Mouse (Mus musculus) CH12.LX (cell line): Measurements from ENCODE around the gene Mns1.
A peak's percentile ranks its signal among the peaks of the same experiment; 100 is the strongest.

Experiments
- CTCF ChIP-seq, 2 experiments: IDR thresholded peaks in 1 of 2; conservative IDR thresholded peaks in 1 of 2; 2 replicates each; pipeline ENCODE4 v1.5.1; 2011 to 2012; ENCODE audit warnings: low read depth in 2 of 2, low read length in 2 of 2, improper control_type of control experiment in 1 of 2, inconsistent platforms in 1 of 2, mild to moderate bottlenecking in 1 of 2, moderate library complexity in 1 of 2
- JUND ChIP-seq: conservative IDR thresholded peaks from 2 replicates; pipeline ENCODE4 v1.6.1; 2011; ENCODE audit warnings: low read depth, low read length, improper control_type of control experiment
- NELFE ChIP-seq: IDR thresholded peaks from 2 replicates; pipeline ENCODE4 v1.6.1; 2011; ENCODE audit warnings: low read depth, low read length, improper control_type of control experiment
- POLR2A ChIP-seq: IDR thresholded peaks from 2 replicates; pipeline ENCODE4 v1.6.1; 2011; ENCODE audit warnings: low read depth, mild to moderate bottlenecking, improper control_type of control experiment, low read length

DNA sequence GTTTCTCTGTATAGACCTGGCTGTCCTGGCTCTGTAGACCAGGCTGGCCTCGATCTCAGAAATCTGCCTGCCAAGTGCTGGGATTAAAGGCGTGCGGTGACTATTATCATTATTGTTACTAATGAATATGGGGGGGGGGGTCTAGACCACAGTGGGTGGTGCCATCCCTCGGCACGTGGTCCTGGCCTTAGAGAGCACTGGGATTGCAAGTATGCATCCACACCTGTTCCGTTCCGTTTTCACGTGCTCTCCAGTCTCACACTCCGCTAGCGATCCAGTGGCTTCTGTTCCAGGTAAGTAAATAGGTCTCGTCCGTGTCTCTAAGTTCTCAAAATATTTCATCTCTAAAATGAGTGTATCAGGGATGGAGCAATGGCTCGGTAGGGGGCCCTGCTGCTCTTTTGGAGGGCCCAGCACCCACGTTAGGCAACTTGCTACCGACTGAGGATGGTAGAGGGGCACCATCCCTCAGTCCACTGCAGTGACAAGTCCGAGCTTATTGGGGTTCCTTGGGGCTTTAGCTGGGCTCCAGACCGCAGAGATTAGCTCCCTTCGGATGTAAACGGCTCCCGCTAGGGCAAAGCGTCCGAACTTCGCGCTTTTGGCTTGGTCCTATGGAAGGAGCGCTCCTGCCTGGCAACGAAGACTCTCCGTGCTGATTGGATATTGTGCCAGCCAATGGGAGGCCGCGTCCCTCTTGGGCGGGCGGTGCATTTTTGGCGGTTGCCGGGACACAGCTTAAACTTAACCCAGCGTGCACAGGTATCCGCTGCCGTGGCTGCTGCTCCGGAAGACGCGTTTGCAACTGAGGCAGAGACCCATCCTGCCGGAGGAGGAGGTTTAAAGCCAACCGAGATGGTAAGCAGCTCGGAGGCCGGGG lies at the start of gene Mns1:
- peak; percentile 88 for TF ChIP-seq POLR2A
- peak in 1 of 2 experiments; percentile 56; a peak in 2 of 4 replicates for TF ChIP-seq CTCF (conservative IDR thresholded peaks at IDR 0.05 in 1 of 2, IDR thresholded peaks at IDR 0.05 in 1 of 2; ENCODE audit: low read depth in 2 of 2, low read length in 2 of 2)
- peak; percentile 69 for TF ChIP-seq NELFE
- TF ChIP-seq JUND: no peak
